Mouse (Mus musculus): ENCODE measurements at regions not wholly inside any gene's neighbourhood (a gene's known extent, or its start where the extent isn't known, plus 50 kb on each side); places are given as distances from the start of the nearest gene placed in this dataset.

DNA sequence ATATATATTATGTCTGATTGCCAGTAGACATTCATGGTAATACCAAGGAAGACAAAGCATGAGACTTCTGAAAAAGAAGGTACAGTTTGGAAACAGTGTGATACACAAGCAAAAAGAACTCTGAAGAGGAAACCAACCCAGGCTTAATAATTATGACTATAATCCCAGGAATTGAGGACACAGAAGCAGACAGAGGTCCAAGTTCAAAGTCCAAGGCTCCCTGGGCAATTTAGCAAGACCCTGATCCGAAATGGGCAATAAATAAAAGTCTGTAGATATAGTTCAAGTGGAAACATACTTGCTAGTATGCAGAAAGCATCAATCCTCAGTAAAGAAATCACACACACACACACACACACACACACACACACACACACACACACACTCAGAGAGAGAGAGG, 2618.7 kb upstream of the Gm7489 start:
- ATAC-seq (ENCODE audit: insufficient number of reproducible peaks, insufficient read depth, low FRiP score, low TSS enrichment, low read depth), result no peak
- Histone ChIP-seq H3K27me3 (no peaks in the 10 kb centered on the region), H3K9me3 (no peaks in the 10 kb centered on the region), H3K4me1 (peaks cover 6% of the 10 kb centered on the region; the same call in 1 of the 2 replicates), H3K4me3 (no peak overlapping the region), H3K27ac (no peak overlapping the region), H3K4me2 (no peak overlapping the region), H3K9ac (no peak overlapping the region), H3K36me3 (no peaks in the 10 kb centered on the region)
- 81% methylated on average over 1 of the region's 1 CpGs for WGBS

DNA sequence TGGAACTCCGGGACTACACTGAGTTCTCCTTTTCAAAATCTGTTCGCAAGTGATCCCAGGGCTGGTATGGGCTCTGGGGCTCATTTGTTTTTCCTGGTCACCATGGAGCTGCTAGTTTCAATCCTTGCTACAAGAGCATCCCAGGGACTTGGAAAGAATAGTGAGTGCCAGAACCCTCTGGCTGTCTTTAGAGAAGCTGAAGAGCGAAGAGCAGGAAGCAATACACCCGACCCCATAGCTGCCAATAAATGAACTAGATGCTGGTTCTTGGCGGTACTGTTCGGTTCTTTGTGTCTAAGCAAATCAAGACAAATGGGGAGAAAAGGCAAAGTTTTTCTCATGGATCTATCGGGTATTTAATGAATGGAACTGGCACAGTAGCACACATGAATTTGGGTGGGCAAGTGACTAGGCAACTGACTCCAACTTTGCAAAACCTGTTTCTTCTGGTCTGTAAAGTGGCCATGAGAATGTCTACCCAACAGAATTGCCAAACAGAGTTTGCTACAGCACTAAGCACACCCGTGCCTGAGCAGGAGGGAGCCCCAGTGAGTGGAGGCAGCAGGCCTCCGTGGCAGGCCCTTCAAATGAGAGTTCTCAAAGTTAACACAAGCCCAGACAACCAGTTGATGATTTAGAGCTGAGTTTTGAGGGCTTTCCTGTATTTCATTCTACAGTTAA, 2612.9 kb upstream of the Gm7489 start:
- Histone ChIP-seq H3K36me3 (no peaks in the 10 kb centered on the region), H3K27me3 (no peaks in the 10 kb centered on the region), H3K27ac (no peak overlapping the region; the same call in 1 of the 2 replicates), H3K9me3 (no peaks in the 10 kb centered on the region), H3K9ac (no peak overlapping the region), H3K4me3 (no peak overlapping the region), H3K4me1 (peaks cover 5% of the 10 kb centered on the region; the same call in 1 of the 2 replicates), H3K4me2 (no peak overlapping the region)
- no peak for ATAC-seq (ENCODE audit: insufficient number of reproducible peaks, insufficient read depth, low FRiP score, low TSS enrichment, low read depth)
- WGBS, result 84% methylated on average over 9 of the region's 9 CpGs

GRCm38 (mm10) chr15:51285334-51285733, 2599.4 kb upstream of the Gm7489 start:
- Histone ChIP-seq H3K36me3 (no peaks in the 10 kb centered on the region), H3K27me3 (no peaks in the 10 kb centered on the region), H3K4me3 (no peak overlapping the region), H3K4me2 (no peak overlapping the region), H3K27ac (0 out of 2 replicates have a peak overlapping the region, but pooled peaks have one; percentile 1), H3K9me3 (no peaks in the 10 kb centered on the region), H3K4me1 (peaks cover 2% of the 10 kb centered on the region; the same call in 1 of the 2 replicates), H3K9ac (no peak overlapping the region)
- no peak for ATAC-seq (ENCODE audit: insufficient number of reproducible peaks, insufficient read depth, low FRiP score, low TSS enrichment, low read depth)
- 63% methylated on average over 2 of the region's 2 CpGs for WGBS

- Histone ChIP-seq H3K4me1 (peaks cover 2% of the 10 kb centered on the region; the same call in 1 of the 2 replicates), H3K27me3 (no peaks in the 10 kb centered on the region), H3K4me2 (no peak overlapping the region), H3K27ac (no peak overlapping the region; the same call in 1 of the 2 replicates), H3K9ac (no peak overlapping the region), H3K9me3 (no peaks in the 10 kb centered on the region), H3K36me3 (no peaks in the 10 kb centered on the region), H3K4me3 (no peak overlapping the region)
- WGBS, result 69% methylated on average over 3 of the region's 3 CpGs
- ATAC-seq (ENCODE audit: insufficient number of reproducible peaks, insufficient read depth, low FRiP score, low TSS enrichment, low read depth), result no peak
Observed at GRCm38 (mm10) chr15:51286352-51286751, 2598.4 kb upstream of the Gm7489 start.

- no peaks in the 10 kb centered on the region for H3K9me3 ChIP-seq
- H3K9ac ChIP-seq, result peak overlapping the region; percentile 54
- peak overlapping the region; percentile 50 for H3K4me2 ChIP-seq
- 11% methylated on average over 9 of the region's 9 CpGs for WGBS
- peaks cover 2% of the 10 kb centered on the region; the same call in 1 of the 2 replicates for H3K4me1 ChIP-seq
- no peaks in the 10 kb centered on the region for H3K36me3 ChIP-seq
- no peak for ATAC-seq (ENCODE audit: insufficient number of reproducible peaks, insufficient read depth, low FRiP score, low TSS enrichment, low read depth)
- peak overlapping the region; percentile 76 for H3K27ac ChIP-seq
- H3K27me3 ChIP-seq, result no peaks in the 10 kb centered on the region
- H3K4me3 ChIP-seq, result peak overlapping the region; percentile 26
Observed at GRCm38 (mm10) chr15:51288911-51289432, 2595.7 kb upstream of the Gm7489 start.

DNA sequence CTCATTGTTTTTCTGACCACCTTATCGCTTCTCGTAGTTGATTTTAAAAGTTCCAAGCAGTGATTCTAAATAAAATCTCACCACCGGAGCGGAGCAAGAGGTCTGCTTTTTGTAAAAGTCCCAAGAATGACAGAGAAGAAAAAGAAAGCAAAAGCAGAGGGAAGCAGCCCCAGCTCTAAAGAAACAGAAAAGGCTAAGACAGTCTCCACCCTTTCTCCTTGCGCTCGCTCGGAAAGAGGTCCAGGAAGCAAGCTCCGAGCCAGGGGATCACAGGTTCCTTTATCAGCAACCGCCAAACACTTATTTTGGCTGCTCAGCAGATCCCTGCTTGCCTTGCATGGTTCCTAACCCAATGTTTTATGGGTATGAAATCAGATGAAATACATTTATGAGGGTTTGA, 2594.8 kb upstream of the Gm7489 start:
- H3K36me3 ChIP-seq, result no peaks in the 10 kb centered on the region
- no peak for ATAC-seq (ENCODE audit: insufficient number of reproducible peaks, insufficient read depth, low FRiP score, low TSS enrichment, low read depth)
- no peak overlapping the region for H3K4me3 ChIP-seq
- no peaks in the 10 kb centered on the region for H3K9me3 ChIP-seq
- H3K4me1 ChIP-seq, result peaks cover 2% of the 10 kb centered on the region; the same call in 1 of the 2 replicates
- H3K27ac ChIP-seq, result peak overlapping the region; percentile 76
- 58% methylated on average over 9 of the region's 9 CpGs for WGBS
- peak overlapping the region; percentile 50 for H3K4me2 ChIP-seq
- H3K9ac ChIP-seq, result 0 out of 2 replicates have a peak overlapping the region, but pooled peaks have one; percentile 0
- H3K27me3 ChIP-seq, result no peaks in the 10 kb centered on the region

GRCm38 (mm10) chr15:51291183-51291582, 2593.5 kb upstream of the Gm7489 start:
- WGBS, result 94% methylated on average over 6 of the region's 6 CpGs
- H3K4me2 ChIP-seq, result no peak overlapping the region
- ATAC-seq (ENCODE audit: insufficient number of reproducible peaks, insufficient read depth, low FRiP score, low TSS enrichment, low read depth), result no peak
- H3K27ac ChIP-seq, result no peak overlapping the region
- no peak overlapping the region for H3K9ac ChIP-seq
- no peaks in the 10 kb centered on the region for H3K36me3 ChIP-seq
- H3K4me1 ChIP-seq, result no peaks in the 10 kb centered on the region; the same call in 1 of the 2 replicates
- no peaks in the 10 kb centered on the region for H3K27me3 ChIP-seq
- no peaks in the 10 kb centered on the region for H3K9me3 ChIP-seq
- H3K4me3 ChIP-seq, result no peak overlapping the region

DNA sequence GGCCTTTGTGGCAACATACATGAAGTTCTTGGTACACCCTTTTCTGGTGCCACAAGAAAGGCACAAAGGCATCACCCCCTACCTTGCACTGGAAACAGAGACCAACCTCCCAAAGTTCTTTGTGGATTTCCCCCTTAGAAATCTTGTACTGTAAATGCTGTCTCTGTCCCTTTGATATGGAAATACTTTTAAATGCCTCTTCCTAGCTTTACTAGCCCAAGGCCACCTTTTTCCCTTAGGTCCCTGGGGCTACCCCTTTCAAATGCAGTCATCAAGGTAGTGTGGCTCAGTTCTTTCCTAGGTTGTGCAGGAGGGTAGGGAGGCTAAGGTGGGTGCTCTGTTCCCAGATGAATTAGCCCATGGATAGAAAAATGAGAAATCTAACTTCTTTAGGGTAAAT, 2587.9 kb upstream of the Gm7489 start:
- ATAC-seq (ENCODE audit: insufficient number of reproducible peaks, insufficient read depth, low FRiP score, low TSS enrichment, low read depth), result no peak
- H3K36me3 ChIP-seq, result no peaks in the 10 kb centered on the region
- H3K27ac ChIP-seq, result no peak overlapping the region
- no peak overlapping the region for H3K4me3 ChIP-seq
- no peaks in the 10 kb centered on the region for H3K27me3 ChIP-seq
- no peaks in the 10 kb centered on the region for H3K9me3 ChIP-seq
- no peak overlapping the region for H3K4me2 ChIP-seq
- no peak overlapping the region for H3K9ac ChIP-seq
- H3K4me1 ChIP-seq, result no peaks in the 10 kb centered on the region

DNA sequence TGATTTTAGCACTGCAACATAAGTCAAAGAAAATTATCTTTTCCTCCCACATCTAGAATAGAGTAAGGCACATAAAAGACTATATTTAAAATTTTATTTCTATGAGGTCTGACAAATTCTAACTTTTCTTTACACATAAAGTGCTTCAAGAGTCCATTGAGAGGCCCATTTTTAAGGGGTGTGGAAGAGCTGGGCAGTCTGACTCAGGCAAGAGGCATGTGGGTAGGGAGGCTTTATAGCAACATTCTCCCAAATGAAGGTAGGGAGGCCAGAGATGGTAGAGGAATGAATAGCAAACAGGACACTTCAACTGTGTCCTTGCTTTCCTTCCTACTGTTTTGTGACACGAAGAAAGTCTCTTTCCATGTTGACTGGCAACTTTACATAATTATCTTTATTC, 2566.6 kb upstream of the Gm7489 start:
- H3K27ac ChIP-seq, result no peak overlapping the region
- H3K27me3 ChIP-seq, result no peaks in the 10 kb centered on the region
- no peak overlapping the region for H3K9ac ChIP-seq
- no peak for ATAC-seq (ENCODE audit: insufficient number of reproducible peaks, insufficient read depth, low FRiP score, low TSS enrichment, low read depth)
- H3K4me1 ChIP-seq, result 0 out of 2 replicates have a peak, but pooled peaks cover under 1% of the 10 kb centered on the region
- 90% methylated on average over 1 of the region's 1 CpGs for WGBS
- H3K9me3 ChIP-seq, result no peaks in the 10 kb centered on the region
- H3K4me2 ChIP-seq, result no peak overlapping the region
- no peak overlapping the region for H3K4me3 ChIP-seq
- H3K36me3 ChIP-seq, result no peaks in the 10 kb centered on the region

- 69% methylated on average over 2 of the region's 2 CpGs for WGBS
- H3K9me3 ChIP-seq, result no peaks in the 10 kb centered on the region
- H3K36me3 ChIP-seq, result no peaks in the 10 kb centered on the region
- no peak overlapping the region for H3K27ac ChIP-seq
- no peak overlapping the region for H3K9ac ChIP-seq
- ATAC-seq (ENCODE audit: insufficient number of reproducible peaks, insufficient read depth, low FRiP score, low TSS enrichment, low read depth), result no peak
- H3K4me3 ChIP-seq, result no peak overlapping the region
- 0 out of 2 replicates have a peak, but pooled peaks cover 7% of the 10 kb centered on the region for H3K4me1 ChIP-seq
- no peak overlapping the region for H3K4me2 ChIP-seq
- no peaks in the 10 kb centered on the region for H3K27me3 ChIP-seq
Observed at GRCm38 (mm10) chr15:51318760-51319159, 2565.9 kb upstream of the Gm7489 start.

DNA sequence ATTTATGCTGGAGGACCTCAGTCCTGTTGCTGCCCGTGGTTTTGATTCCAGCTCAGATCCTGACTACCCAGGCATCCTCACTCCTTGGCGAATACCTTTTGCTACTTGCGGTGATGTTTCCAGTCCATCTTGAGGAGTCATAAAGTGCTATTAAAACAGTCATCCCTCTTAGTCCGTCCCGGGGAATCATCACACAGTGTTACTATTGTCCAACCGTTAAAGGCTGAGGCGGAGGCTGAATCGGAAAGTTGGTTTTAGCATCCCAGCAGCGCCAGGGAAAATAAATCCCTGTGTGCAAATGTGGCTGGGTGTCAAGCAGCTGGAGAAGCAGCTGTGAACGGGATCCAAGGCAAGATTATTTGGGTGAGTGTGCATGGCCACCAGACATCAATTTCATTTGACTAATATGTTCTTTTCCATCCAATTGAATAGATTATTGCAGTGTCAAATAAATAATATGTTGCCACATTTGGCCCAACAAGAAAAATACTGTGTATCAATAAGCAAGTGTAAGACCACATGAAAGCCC, 2564.3 kb upstream of the Gm7489 start:
- no peak overlapping the region for H3K4me2 ChIP-seq
- H3K9me3 ChIP-seq, result no peaks in the 10 kb centered on the region
- H3K36me3 ChIP-seq, result no peaks in the 10 kb centered on the region
- H3K27me3 ChIP-seq, result no peaks in the 10 kb centered on the region
- H3K27ac ChIP-seq, result no peak overlapping the region
- ATAC-seq (ENCODE audit: insufficient number of reproducible peaks, insufficient read depth, low FRiP score, low TSS enrichment, low read depth), result no peak
- H3K9ac ChIP-seq, result no peak overlapping the region
- H3K4me1 ChIP-seq, result peaks cover 13% of the 10 kb centered on the region
- no peak overlapping the region for H3K4me3 ChIP-seq
- 74% methylated on average over 10 of the region's 10 CpGs for WGBS

GRCm38 (mm10) chr15:51323284-51323683, 2561.4 kb upstream of the Gm7489 start:
- H3K4me1 ChIP-seq, result peaks cover 13% of the 10 kb centered on the region
- H3K27ac ChIP-seq, result no peak overlapping the region
- no peak for ATAC-seq (ENCODE audit: insufficient number of reproducible peaks, insufficient read depth, low FRiP score, low TSS enrichment, low read depth)
- H3K36me3 ChIP-seq, result no peaks in the 10 kb centered on the region
- H3K4me3 ChIP-seq, result no peak overlapping the region
- H3K4me2 ChIP-seq, result no peak overlapping the region
- 28% methylated on average over 5 of the region's 5 CpGs for WGBS
- no peaks in the 10 kb centered on the region for H3K9me3 ChIP-seq
- no peaks in the 10 kb centered on the region for H3K27me3 ChIP-seq
- no peak overlapping the region for H3K9ac ChIP-seq

Measured in embryonic facial prominence, embryonic 13.5 days (tissue).